Mouse (Mus musculus) spleen, adult 18-20 months (tissue): ENCODE data around the gene Telo2.

Experiments used
- DNase-seq, 2 experiments: peaks; one replicate each; pipeline ENCODE4 v3.0.0; 2022; ENCODE audit warnings: mixed read lengths in 2 of 2

The Telo2 gene

GRCm38 (mm10) chr17:25100052-25100451 lies 15.7 kb downstream of the Telo2 start:
- no peak for DNase-seq

GRCm38 (mm10) chr17:25096221-25096620 lies 19.5 kb downstream of the Telo2 start:
- no peak for DNase-seq

- DNase-seq = no peak
These were observed 25.3 kb downstream of the Telo2 start for GRCm38 (mm10) chr17:25090450-25090849.

GRCm38 (mm10) chr17:25089158-25089557 lies 26.6 kb downstream of the Telo2 start:
- DNase-seq = no peak

- no peak for DNase-seq
These were observed 29.0 kb downstream of the Telo2 start for GRCm38 (mm10) chr17:25086724-25087123.

- no peak for DNase-seq
These were observed 30.9 kb downstream of the Telo2 start for GRCm38 (mm10) chr17:25084835-25085385.

- DNase-seq = no peak
These were observed 32.3 kb downstream of the Telo2 start, which contains the start of gene Tmem204 for GRCm38 (mm10) chr17:25083444-25083931. Gene Tmem204 (minus strand): TSS chr17:25083591.

GRCm38 (mm10) chr17:25082887-25083286 lies 32.9 kb downstream of the Telo2 start:
- DNase-seq = no peak

GRCm38 (mm10) chr17:25082081-25082847 lies 33.5 kb downstream of the Telo2 start:
- DNase-seq = no peak

- DNase-seq = peak in 1 of 2 experiments; percentile 4
These were observed 34.8 kb downstream of the Telo2 start for GRCm38 (mm10) chr17:25080960-25081381.

- no peak for DNase-seq
These were observed 35.6 kb downstream of the Telo2 start for GRCm38 (mm10) chr17:25080210-25080609.

GRCm38 (mm10) chr17:25077771-25078372 lies 37.9 kb downstream of the Telo2 start:
- peak; percentile 17 to 23 for DNase-seq

GRCm38 (mm10) chr17:25076906-25077305 lies 38.9 kb downstream of the Telo2 start:
- no peak for DNase-seq

GRCm38 (mm10) chr17:25068690-25069089 lies 47.1 kb downstream of the Telo2 start:
- no peak for DNase-seq

GRCm38 (mm10) chr17:25067442-25067851 lies 48.3 kb downstream of the Telo2 start:
- DNase-seq = no peak

- DNase-seq = no peak
These were observed 49.2 kb downstream of the Telo2 start for GRCm38 (mm10) chr17:25066595-25066994.

GRCm38 (mm10) chr17:25065189-25065588 lies 50.6 kb downstream of the Telo2 start:
- DNase-seq = no peak

- no peak for DNase-seq
These were observed 51.4 kb downstream of the Telo2 start for GRCm38 (mm10) chr17:25064351-25064750.

GRCm38 (mm10) chr17:25063872-25064271 lies 51.9 kb downstream of the Telo2 start:
- no peak for DNase-seq

GRCm38 (mm10) chr17:25063261-25063660 lies 52.5 kb downstream of the Telo2 start:
- no peak for DNase-seq

- no peak for DNase-seq
These were observed 58.7 kb downstream of the Telo2 start for GRCm38 (mm10) chr17:25057041-25057440.

GRCm38 (mm10) chr17:25053274-25053673 lies 62.5 kb downstream of the Telo2 start:
- DNase-seq = no peak
